Mouse (Mus musculus) MEL-GATA-1-ER (cell line): ENCODE measurements around the gene Olfr1475.
"Not testable (repeated sequence)": the region's sequence is repeated elsewhere in the genome, so short reads cannot be mapped to it uniquely, and the experiment has no call there.

Experiments
- DNase-seq: peaks from one replicate; pipeline ENCODE4 v3.0.0-alpha.2; 2012; ENCODE audit warnings: low read depth; ENCODE audit errors: extremely low read depth

Olfr1475 gene

DNA sequence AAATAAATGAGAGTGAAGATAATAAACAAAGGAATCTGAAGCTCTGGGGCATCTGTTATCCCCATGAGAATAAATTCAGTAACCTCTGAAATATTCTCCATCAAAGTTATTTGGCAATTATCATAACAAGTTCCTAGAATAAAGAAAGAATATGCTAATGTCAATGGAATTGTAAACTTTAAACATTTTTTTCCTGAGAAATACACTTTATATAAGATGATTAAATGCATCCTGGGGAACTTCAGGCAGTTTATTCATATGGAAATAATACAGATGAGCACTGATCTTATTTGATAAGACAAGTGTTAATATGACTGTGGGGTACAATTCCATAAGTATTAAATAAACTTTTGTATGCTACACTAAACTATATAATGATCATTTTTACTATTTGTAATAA is at the start of gene Olfr1475:
TSS of gene Olfr1475 (minus strand) at position 101 of the 400 bp plus-strand sequence.
- DNase-seq = no peak

DNA sequence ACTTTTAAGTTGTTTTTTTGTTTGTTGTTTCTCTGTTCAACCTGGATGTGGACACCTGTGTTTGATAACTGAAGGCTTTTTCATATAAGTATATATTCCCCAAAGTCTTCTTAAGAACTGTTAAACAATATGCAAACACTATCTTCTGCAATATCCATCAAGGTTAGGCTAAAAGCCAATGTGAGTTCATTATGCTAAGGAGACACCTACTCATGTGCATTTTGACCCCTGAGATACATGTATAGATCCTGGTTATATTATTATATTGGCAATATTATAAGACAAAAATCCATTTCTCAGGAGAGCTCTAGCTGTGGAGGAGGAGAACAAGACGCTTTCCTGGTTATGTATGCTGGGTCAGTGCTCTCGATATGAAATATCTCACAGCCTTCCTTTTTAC is 47.6 kb upstream of the Olfr1475 start, which contains the start of gene Olfr1480:
TSS of gene Olfr1480 (plus strand) at position 301 of the 400 bp plus-strand sequence.
- DNase-seq = no peak

DNA sequence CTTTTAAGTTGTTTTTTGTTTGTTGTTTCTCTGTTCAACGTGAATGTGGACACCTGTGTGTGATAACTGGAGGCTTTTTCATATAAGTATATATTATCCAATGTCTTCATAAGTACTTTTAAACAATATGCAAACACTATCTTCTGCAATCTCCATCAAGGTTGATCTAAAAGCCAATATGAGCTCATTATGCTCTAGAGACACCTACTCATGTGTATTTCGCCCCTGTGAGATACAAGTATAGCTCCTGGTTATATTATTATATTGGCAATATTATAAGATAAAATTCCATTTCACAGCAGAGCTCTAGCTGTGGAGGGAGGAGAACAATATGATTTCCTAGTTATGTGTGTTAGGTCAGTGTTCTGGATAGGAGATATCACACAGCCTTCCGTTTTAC is 20.2 kb upstream of the Olfr1475 start, which contains the start of gene Olfr1477:
TSS of gene Olfr1477 (plus strand) at position 301 of the 400 bp plus-strand sequence.
- no peak for DNase-seq

DNA sequence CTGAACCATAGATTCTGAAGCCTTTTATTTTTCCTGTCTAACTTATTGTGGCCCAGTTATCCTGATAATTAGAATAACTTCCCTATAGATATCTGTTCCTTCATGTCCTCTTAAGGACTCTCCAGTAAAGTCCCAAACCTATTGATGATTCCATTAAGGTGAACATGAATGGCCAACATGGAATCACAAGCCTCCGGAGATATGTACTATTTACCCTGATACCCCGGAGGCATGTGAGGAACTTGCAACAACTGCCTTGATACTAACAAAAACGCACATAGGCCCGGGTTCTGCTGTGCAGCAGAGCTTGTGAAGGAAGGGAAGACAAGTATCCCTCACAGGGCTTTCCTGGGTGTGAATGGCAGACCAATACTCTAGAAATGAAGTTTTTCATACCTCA is 10.7 kb downstream of the Olfr1475 start, which contains the start of gene Olfr1474:
TSS of gene Olfr1474 (plus strand) at position 301 of the 400 bp plus-strand sequence.
- not testable (repeated sequence) for DNase-seq

DNA sequence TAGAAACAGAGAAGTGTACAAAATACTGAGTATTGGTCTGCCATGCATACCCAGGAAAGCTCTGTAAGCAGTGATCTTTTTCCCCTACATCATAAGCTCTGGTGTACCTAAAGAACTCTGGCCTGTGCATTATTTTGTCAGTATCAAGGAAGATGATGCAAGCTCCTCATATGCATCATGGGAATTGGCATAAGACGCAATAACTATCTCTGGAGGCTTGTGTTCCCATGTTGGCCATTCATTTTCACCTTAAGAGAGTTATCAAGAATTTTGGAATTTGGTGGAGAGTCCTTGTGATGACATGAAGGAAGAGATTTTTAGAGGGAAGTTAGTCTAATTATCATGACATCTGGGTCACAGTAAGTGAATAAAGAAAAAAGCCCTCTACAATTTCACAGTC is 24.0 kb downstream of the Olfr1475 start, which contains the start of gene Olfr1472:
TSS of gene Olfr1472 (minus strand) at position 101 of the 400 bp plus-strand sequence.
- no peak for DNase-seq

DNA sequence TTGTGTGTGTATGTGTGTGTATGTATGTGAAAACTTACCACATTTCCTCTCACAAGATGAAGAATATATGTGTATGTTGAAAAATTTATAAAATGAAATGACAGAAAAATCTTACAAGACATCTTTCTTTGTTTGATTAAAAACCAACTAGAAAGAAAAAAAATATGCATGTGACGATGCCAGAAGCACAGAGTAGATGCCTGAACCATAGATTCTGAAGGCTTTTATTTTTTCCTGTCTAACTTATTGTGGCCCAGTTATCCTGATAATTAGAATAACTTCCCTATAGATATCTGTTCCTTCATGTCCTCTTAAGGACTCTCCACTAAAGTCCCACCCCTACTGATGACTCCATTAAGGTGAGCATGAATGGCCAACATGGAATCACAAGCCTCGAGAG is 36.9 kb downstream of the Olfr1475 start, which contains the start of gene Olfr1471:
TSS of gene Olfr1471 (plus strand) at position 301 of the 400 bp plus-strand sequence.
- DNase-seq = not testable (repeated sequence)
